Mouse (Mus musculus) lung, embryonic 14.5 days (tissue): ENCODE measurements at regions not wholly inside any gene's neighbourhood (a gene's known extent, or its start where the extent isn't known, plus 50 kb on each side); places are given as distances from the start of the nearest gene placed in this dataset.
"Not testable (repeated sequence)": the region's sequence is repeated elsewhere in the genome, so short reads cannot be mapped to it uniquely, and the experiment has no call there.

Source experiments
- ATAC-seq: fragments of 200-750 bp; cut with Nextera tagmentation; 2 replicates; pipeline ENCODE4 v1.8.0; 2017; ENCODE audit warnings: mild to moderate bottlenecking, moderate TSS enrichment, moderate library complexity; ENCODE audit not compliant: insufficient read depth
- DNase-seq: peaks from one replicate; pipeline ENCODE4 v3.0.0-alpha.2; 2015
- H3K27ac ChIP-seq: fragments of 300-500 bp; sonication (generic); 2 replicates; pipeline ENCODE4 v1.5.1; 2014; ENCODE audit warnings: low read depth, mild to moderate bottlenecking, moderate library complexity
- H3K27me3 ChIP-seq: fragments of 300-500 bp; sonication (generic); 2 replicates; pipeline ENCODE4 v1.6.1; 2014; ENCODE audit warnings: low read length, control low read depth; ENCODE audit not compliant: insufficient read depth
- H3K36me3 ChIP-seq: fragments of 300-500 bp; sonication (generic); 2 replicates; pipeline ENCODE4 v1.6.1; 2014; ENCODE audit warnings: control low read depth; ENCODE audit not compliant: insufficient read depth
- H3K4me1 ChIP-seq: fragments of 300-500 bp; sonication (generic); 2 replicates; pipeline ENCODE4 v1.6.1; 2014; ENCODE audit warnings: antibody characterized with exemption, control low read depth; ENCODE audit not compliant: insufficient read depth
- H3K4me2 ChIP-seq: fragments of 300-500 bp; sonication (generic); 2 replicates; pipeline ENCODE4 v1.6.1; 2014; ENCODE audit warnings: mild to moderate bottlenecking
- H3K4me3 ChIP-seq: fragments of 300-500 bp; sonication (generic); 2 replicates; pipeline ENCODE4 v1.5.1; 2014; ENCODE audit warnings: low read depth, low read length
- H3K9ac ChIP-seq: fragments of 300-500 bp; sonication (generic); 2 replicates; pipeline ENCODE4 v1.6.1; 2014
- H3K9me3 ChIP-seq: fragments of 300-500 bp; sonication (generic); 2 replicates; pipeline ENCODE4 v1.6.1; 2016; ENCODE audit warnings: low read depth, low read length, control low read depth
- CTCF ChIP-seq: IDR thresholded peaks from 2 replicates; pipeline ENCODE4 v1.5.1; 2016; ENCODE audit warnings: antibody characterized with exemption, low read depth
- WGBS: fragments of 180-500 bp; shearing (Covaris S2); extraction: QIAGEN DNeasy Blood & Tissue Kit; methylation state at CpG from one replicate; pipeline ENCODE4 v1.1.7; 2014; 5-methylcytosine and 5-hydroxymethylcytosine counted together

DNA sequence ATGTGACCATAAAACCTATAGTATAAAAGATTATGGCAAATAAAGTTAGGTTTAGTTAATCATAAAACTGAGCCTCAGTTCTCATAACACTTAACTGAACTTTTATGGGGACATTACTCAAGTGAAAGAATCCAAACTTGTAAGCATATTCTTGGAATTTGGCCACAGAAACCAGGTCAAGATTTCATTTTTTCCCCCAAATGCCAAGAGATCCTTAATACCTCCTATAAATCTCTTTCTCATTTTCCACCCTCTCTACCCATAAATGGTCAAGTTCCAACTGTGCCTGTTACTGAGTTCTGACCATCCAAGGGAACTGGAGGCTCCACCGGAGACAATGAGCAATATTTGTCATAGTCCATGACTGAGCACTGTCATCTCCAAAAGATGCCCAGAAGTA lies 97.8 kb upstream of the Galnt18 start:
- TF ChIP-seq CTCF: no peak
- Histone ChIP-seq H3K9ac (no peak overlapping the region), H3K27ac (no peak overlapping the region), H3K9me3 (no peaks in the 10 kb centered on the region), H3K4me3 (no peak overlapping the region), H3K4me2 (no peak overlapping the region), H3K36me3 (no peaks in the 10 kb centered on the region), H3K4me1 (no peaks in the 10 kb centered on the region), H3K27me3 (no peaks in the 10 kb centered on the region)
- peak; percentile 5 for DNase-seq
- WGBS: 52% methylated on average over 1 of the region's 1 CpGs
- ATAC-seq: no peak

DNA sequence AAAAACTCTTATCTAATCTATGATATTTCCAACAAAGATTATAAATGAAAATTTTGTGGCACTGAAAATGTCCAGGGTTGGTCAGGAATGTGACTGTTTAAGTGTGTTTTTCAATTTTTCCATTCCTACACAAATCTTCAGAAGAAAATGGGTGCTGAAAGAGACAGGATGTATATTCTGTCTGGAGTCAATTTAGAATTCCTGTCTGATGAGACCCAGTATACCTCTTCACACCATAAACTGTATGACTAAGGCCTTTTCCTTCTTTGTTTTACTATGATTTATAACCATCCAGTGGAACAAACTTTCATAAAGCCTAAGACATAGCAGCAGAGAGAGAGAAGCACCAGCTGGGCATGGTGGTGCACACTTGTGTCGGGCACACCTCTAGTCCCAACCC lies 96.2 kb upstream of the Galnt18 start:
- Histone ChIP-seq H3K36me3 (no peaks in the 10 kb centered on the region), H3K27ac (no peak overlapping the region), H3K9ac (no peak overlapping the region), H3K4me1 (no peaks in the 10 kb centered on the region), H3K4me3 (no peak overlapping the region), H3K4me2 (no peak overlapping the region), H3K27me3 (no peaks in the 10 kb centered on the region), H3K9me3 (no peaks in the 10 kb centered on the region)
- ATAC-seq (no peak), DNase-seq (no peak)
- TF ChIP-seq CTCF: no peak
- WGBS: 71% methylated on average over 1 of the region's 1 CpGs

DNA sequence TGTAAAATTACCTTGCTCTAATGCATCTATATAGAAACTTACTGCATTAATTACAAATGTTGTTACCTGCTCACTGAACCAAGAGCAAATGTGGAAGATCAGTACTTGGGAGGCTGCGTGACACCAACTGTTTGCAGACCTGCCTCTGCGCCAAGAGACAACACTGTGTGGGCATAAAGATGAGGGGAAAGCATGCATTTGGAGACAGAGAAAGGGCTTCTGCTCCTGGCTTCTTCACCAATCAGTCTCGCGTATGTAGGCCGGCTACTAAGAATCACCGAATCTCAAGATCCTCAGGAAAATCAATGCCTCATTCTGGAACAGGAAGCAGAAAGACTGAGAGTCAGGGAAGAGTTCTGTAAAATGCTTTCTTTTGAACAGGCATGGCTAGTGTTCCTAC lies 89.6 kb upstream of the Galnt18 start:
- H3K36me3 ChIP-seq: no peaks in the 10 kb centered on the region
- no peaks in the 10 kb centered on the region for H3K27me3 ChIP-seq
- no peak for ATAC-seq
- H3K4me3 ChIP-seq: no peak overlapping the region
- H3K4me1 ChIP-seq: no peaks in the 10 kb centered on the region
- WGBS: 89% methylated on average over 6 of the region's 6 CpGs
- no peak for DNase-seq
- TF ChIP-seq CTCF: no peak
- no peaks in the 10 kb centered on the region for H3K9me3 ChIP-seq
- no peak overlapping the region for H3K9ac ChIP-seq
- no peak overlapping the region for H3K4me2 ChIP-seq
- no peak overlapping the region for H3K27ac ChIP-seq

DNA sequence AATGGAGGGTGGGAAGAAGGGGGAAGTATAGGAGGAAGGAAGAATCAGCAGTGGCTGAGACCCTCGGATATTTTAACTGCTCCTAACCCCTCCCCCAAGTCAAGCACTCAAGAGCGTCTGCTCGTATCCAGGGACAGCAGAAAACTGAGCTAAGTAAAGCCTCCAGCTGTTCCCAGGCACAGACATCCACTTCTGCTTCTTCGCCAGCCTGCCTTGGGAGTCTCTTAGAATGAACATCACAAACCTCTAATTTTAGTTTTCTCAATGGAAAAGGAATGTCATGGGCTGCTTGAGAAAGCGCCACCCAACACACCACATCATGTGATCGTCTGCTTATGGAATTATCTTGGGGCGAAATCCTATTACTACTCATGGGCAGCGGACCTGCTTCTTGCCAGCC lies 83.3 kb upstream of the Galnt18 start:
- no peak for ATAC-seq
- H3K9me3 ChIP-seq: no peaks in the 10 kb centered on the region
- no peak overlapping the region for H3K9ac ChIP-seq
- 0 out of 2 replicates have a peak, but pooled peaks cover 4% of the 10 kb centered on the region for H3K4me1 ChIP-seq
- DNase-seq: peak; percentile 6
- no peaks in the 10 kb centered on the region for H3K27me3 ChIP-seq
- H3K36me3 ChIP-seq: no peaks in the 10 kb centered on the region
- 50% methylated on average over 8 of the region's 8 CpGs for WGBS
- no peak for TF ChIP-seq CTCF
- H3K4me3 ChIP-seq: no peak overlapping the region
- H3K4me2 ChIP-seq: no peak overlapping the region
- no peak overlapping the region for H3K27ac ChIP-seq

DNA sequence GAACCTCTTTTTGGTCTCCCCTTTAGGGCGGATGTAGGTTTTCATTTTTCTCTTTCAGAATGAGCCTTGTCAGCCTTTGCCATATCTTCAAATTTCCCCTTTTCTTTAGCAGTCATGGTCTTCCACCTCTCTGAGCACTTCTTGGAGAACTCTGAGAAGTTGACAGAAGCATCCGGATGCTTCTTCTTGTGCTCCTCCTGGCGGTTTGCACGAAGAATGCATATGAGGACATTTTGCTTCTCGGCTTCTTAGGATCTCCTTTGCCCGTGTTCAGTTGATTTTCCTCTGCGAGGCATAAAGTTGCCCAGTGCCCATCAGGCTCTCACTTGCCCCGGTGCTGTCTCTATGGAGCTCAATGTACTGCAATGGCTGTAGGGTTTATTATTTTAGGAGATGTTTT lies 78.5 kb upstream of the Galnt18 start:
- DNase-seq, H3K27me3 ChIP-seq, H3K4me1 ChIP-seq, H3K9ac ChIP-seq, ATAC-seq, H3K4me2 ChIP-seq, H3K9me3 ChIP-seq, H3K27ac ChIP-seq, H3K36me3 ChIP-seq, H3K4me3 ChIP-seq: not testable (repeated sequence)
- TF ChIP-seq CTCF: peak; percentile 32
- WGBS: 85% methylated on average over 8 of the region's 8 CpGs

DNA sequence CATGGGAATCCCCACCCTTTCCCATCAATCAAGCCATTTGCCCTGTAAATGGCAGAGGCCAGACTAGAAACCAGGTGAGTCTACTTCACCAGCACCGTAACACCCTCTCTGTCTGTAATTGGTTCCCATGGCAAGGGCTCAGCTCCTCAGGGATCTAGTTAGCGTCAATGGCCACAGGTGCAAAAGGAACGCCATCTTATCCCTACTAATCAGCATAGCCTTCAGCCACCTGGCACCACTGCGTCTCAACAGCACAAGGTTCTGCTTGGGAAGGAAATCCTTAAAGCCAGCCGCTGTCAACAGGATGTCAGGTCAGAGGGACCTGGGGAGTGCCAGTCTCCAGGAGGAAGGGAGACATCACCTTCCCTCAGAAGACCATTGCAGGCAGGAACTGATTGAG lies 77.2 kb upstream of the Galnt18 start:
- Histone ChIP-seq H3K36me3 (no peaks in the 10 kb centered on the region), H3K4me1 (no peaks in the 10 kb centered on the region), H3K27me3 (no peaks in the 10 kb centered on the region), H3K9ac (no peak overlapping the region), H3K27ac (no peak overlapping the region), H3K9me3 (no peaks in the 10 kb centered on the region), H3K4me2 (no peak overlapping the region), H3K4me3 (no peak overlapping the region)
- 62% methylated on average over 5 of the region's 5 CpGs for WGBS
- DNase-seq (no peak), ATAC-seq (no peak)
- TF ChIP-seq CTCF: no peak

DNA sequence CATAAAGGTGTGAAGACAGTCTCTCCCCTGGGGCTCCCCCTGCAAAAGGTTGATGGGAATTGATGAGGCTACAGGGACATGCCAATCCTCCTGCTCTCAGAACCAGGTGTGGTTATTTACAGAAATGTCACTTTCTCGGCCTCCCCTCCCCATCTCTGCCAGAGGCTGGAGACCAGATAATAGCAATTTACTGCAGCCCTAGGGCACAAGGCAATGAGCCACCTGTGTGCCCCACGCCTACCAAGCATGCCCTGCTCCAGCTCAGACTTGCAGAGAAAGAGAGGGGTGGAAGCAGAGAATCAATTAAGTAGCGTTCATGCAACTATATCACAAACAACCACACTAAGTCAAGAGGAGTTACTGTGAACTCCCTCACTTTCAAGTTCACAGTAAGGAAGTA lies 75.5 kb upstream of the Galnt18 start:
- H3K4me2 ChIP-seq: no peak overlapping the region
- no peak for DNase-seq

DNA sequence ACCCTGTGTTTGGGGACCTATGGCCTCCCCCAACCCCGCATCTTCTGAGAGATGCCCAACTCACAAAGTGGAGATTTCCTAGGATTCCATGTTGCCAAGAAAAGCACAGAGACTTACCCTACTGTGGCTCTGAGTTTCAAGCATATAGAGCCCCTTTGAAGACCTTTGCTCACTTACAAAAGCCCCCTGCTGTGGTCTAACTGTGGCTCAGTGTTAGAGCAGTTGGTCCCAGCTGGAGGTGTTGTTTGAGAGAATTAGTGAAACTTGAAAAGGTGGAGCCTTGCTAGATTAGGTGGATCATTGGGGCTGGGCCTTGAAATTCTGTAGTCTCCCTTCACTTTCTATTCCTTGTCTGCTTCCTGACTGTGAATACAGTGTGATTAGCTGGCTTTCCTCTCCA lies 66.6 kb upstream of the Galnt18 start:
- H3K36me3 ChIP-seq: no peaks in the 10 kb centered on the region
- TF ChIP-seq CTCF: no peak
- no peaks in the 10 kb centered on the region for H3K9me3 ChIP-seq
- H3K4me1 ChIP-seq: no peaks in the 10 kb centered on the region
- H3K27me3 ChIP-seq: no peaks in the 10 kb centered on the region
- no peak overlapping the region for H3K27ac ChIP-seq
- no peak for DNase-seq
- H3K9ac ChIP-seq: no peak overlapping the region
- no peak overlapping the region for H3K4me3 ChIP-seq
- ATAC-seq: no peak
- no peak overlapping the region for H3K4me2 ChIP-seq
- 62% methylated on average over 1 of the region's 1 CpGs for WGBS

More for the DNA sequence above, 75.5 kb upstream of the Galnt18 start:
- Histone ChIP-seq H3K4me3 (no peak overlapping the region), H3K27ac (no peak overlapping the region), H3K9ac (no peak overlapping the region), H3K36me3 (no peaks in the 10 kb centered on the region), H3K9me3 (no peaks in the 10 kb centered on the region), H3K27me3 (no peaks in the 10 kb centered on the region), H3K4me1 (no peaks in the 10 kb centered on the region)
- WGBS: 57% methylated on average over 3 of the region's 3 CpGs
- no peak for ATAC-seq
- no peak for TF ChIP-seq CTCF
